Mouse (Mus musculus) T-helper 17 cell (primary cell): ENCODE data around the gene Atp5j2.

Source experiments
- in situ Hi-C, 2 experiments: fragments of 300-600 bp; cut with MboI, MseI; formaldehyde crosslinking; loops; 1 replicate in 1 of 2; 2 replicates in 1 of 2; pipeline ENCODE4 v1.15.1; 2025; ENCODE audit warnings: high pct_unique_total_duplicates in 2 of 2

The Atp5j2 gene

DNA sequence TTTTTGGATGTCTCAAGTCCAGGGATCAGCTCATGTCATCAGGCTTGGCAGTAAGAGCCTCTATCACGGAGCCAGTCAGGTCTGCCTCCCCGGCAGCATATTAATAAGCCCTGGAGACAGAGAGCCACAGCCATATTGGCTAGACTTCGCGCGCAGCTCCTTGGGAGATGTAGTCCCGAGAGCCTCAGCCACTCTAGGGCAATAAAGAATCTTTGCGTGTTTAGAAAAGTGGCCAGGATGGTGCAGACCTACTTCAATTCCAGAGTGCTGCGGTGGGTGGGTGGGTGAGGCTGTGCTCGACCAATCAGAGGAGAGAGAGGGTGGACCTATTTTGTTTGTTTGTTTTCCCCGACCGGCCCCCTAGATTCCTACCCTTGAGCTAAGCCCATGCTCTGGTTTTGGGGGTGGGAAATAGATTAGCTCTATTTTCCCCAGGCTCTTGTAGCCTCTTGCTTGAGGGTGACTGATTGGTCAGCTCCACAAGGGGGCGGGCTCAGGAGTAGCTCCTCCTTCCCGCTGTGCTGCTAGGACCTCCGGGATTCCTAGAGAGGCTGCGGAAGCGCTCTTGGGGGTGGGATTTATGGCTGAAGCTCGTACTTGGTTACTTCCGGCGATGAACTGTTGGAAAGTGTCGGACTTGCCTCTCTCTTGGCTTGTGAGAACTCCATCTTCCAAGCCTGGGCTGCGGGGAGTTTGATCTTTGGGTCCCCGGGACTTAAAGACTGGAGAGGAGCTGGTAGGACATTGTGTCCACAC lies 12.3 kb upstream of the Atp5j2 start, which contains the start of gene Zkscan5:
Gene Zkscan5, plus strand, starts transcription at position 627 of the 756 bp plus-strand sequence.
- in situ Hi-C loops, result loop anchor here in 1 of 2 experiments (25.0 kb wide), 1 partner anchor 1008 kb away; the partner anchor contains the start of gene Rnf6

DNA sequence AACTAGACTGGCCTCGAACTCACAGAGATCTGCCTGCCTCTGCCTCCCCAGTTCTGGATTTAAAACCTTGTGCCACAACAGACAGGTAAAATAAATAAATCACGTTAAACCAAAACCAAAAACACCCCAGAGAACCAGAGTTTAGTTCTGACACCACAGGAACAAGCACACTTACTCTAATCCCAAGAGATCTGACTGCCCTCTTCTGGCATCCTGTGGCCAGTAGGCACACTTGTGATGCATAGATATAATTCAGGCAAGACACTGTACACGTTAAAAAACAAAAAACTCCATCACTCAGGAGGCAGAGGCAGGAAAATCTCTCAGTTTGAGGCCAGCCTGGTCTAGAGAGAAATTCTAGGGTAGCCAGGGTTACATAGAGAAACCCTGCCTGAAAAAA lies 10.6 kb upstream of the Atp5j2 start:
- in situ Hi-C loops, result loop anchor here in 1 of 2 experiments (25.0 kb wide), 1 partner anchor 1010 kb away; the partner anchor contains the start of gene Rnf6

DNA sequence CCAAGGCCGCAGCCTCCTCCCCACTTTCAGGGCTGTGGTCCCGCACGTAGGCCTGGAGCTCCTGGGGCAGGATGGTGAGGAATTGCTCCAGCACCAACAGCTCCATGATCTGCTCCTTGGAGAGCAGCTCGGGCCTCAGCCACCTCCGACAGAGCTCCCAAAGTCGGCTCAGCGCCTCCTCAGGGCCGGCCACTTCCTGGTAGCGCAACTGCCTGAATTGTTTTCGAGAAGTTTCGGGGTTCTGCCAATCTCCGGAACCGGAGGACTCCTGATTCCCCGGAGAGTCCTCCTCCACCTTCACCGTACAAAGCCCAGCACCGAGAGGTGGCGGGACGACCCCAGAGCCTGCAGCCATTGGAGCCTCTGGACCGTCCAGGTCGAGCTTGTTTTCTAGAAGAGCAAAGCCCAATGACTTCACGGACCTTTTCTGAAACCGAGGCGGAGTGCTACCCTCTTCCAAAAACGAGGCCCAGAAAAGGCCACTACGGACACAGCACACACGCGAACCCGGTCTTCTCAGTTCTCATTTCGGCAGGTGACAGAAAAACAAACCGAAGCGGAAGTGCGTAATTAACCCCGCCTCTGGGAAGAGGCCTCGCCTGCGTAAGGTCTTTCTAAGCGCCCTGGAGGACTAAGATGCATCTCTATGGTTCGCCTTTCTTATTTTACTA lies 9.6 kb upstream of the Atp5j2 start, which contains the start of gene Zkscan14:
Gene Zkscan14, minus strand, starts transcription at position 548 of the 671 bp plus-strand sequence.
- in situ Hi-C loops, result loop anchor here in 1 of 2 experiments (25.0 kb wide), 1 partner anchor 1011 kb away; the partner anchor contains the start of gene Rnf6

DNA sequence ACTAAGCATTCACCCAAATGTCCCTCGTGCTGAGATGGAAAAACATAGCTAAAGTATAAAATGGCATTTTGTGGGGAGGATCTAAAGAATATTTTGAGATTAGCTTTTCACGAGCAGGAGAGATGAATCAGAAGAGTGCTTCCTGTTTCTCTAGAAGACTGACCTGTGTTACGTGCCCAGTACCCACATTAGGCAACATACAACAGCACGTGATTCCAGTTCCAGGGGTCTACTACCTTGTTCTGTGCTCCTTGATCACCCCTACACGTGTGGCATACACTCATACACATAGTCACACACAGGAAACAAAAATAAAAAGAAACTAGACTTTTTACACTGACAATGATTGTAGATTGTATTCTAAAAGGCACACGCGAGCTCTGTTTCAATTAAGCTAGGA lies 8.5 kb upstream of the Atp5j2 start:
- in situ Hi-C loops, result loop anchor here in 1 of 2 experiments (25.0 kb wide), 1 partner anchor 1012 kb away; the partner anchor contains the start of gene Rnf6

DNA sequence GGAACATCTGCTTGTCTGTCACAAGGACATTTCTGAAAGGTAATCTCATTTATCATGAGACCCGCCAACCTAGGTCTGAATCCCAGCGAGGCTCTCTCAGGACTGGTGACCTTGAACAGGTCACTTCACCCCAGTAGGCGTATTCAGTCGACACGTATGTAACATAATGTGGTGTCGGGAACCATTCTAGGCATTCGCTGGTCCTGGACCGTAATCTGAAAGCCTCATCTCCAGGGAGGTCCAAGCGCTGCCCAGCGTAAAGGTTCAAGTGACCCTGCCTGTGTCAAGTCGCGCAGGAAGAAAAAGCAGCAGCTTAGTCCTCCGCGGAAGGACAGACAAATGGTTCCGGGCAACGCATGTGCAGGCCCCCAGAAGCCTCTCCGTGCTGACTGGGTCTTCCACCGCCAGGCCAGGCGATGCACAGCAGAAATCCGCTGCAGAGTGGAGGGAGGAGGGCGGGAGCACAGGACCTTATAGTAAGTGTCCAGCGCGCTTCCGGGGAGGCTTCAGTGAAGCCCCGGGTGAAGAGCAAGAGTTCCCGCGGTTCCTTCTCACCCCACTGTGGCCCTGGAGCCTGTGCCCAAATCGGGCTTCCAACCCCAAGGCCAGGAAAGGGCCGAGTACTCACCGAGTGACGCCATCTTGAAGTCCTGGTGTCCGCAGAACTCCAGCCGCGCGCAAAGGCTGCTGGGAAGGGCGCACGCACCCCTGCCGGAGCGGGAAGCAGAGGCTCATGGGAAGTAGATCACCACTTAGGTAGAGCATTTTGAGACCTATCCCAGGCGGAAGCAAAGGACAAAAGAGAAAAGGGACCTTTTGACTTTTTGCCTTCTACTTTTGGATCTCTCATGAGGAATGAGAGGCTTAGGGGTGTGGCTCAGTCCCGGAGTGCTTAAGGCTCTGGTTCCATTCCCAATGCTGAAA lies 725 bp downstream of the Atp5j2 start:
- in situ Hi-C loops, result no loop called here

DNA sequence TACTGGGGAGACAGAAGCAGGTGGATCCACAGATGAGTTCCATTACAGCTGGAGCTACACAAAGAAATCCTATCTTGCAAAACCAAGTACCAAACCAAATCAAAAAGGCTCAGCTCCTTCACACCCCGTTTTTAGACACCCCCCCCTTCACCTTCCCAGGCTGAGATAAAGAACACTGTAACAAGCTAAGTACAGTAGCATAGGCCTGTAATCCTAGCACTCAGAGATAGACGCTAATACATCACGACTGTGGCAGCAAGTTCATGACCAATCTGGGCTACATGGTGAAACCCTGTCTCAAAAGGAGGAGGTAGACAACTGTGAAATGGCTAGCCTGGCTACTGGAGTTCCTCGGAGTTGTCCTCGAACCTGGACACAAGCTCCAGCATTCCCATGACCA lies 1.5 kb downstream of the Atp5j2 start:
- in situ Hi-C loops, result no loop called here

DNA sequence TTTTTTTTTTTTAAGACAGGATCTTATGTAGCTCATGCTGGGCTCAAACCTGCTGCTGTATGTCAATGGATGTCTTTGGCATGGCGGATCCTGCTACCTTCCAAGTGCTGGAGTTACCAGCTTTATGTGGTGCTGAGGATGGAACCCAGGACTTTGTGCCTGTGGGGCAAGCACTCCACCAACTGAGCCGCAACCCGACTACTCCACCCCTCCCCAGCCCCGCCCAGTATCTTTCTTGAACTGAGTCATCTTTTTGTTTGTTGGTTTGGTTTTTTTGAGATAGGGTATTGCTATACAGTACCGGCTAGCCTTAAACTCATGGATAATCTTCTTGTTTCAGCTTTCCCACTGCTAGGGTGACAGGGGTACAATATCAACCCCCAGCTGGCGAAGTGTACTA lies 2.4 kb downstream of the Atp5j2 start:
- in situ Hi-C loops, result loop anchor here in 1 of 2 experiments (10.0 kb wide), 1 partner anchor 1525 kb away; no protein-coding TSS in a partner anchor

DNA sequence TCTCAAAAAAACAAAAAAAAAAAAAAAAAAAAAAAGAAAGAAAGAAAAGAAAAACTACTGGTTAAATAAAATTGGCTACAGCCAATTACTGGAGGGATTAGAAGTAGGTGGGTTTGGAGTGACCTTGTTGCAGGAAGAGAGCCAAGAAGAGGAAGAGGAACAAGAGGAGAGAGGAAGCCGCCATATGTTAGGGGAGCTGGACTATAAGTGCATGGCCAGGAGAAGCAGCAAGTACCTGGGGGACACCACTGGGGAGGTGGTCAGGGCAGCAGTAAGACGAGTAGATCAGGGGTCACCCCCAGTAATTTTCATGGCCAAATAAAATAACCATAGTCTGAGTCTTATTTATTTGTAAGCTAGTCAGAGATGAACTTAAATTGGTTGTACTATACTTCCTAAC lies 6.6 kb downstream of the Atp5j2 start:
- in situ Hi-C loops, result loop anchor here in 1 of 2 experiments (10.0 kb wide), 1 partner anchor 1520 kb away; no protein-coding TSS in a partner anchor

DNA sequence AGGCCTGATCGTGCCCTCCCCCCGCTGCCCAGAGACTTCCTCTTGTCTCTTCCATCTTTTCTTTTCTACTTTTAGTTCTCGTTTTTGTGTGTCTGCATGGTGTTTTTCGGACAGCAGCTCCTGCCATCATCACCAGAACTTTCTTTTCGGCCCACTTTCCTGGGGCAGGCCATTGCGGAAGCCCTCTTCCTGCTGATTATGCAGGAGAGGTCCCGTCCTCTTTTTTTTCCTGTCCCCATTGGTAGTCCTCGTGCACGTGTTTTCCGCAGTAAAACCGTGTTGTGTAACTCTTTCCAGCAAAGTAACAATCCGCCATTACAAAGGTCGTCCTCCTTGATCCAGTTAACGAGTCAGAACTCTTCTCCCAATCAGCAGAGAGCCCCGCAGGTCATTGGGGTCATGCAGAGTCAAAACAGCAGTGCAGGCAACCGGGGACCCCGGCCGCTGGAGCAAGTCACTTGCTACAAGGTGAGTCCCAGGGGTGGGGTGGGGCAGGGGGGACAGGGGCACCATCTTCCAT lies 13.3 kb downstream of the Atp5j2 start:
- in situ Hi-C loops, result no loop called here

DNA sequence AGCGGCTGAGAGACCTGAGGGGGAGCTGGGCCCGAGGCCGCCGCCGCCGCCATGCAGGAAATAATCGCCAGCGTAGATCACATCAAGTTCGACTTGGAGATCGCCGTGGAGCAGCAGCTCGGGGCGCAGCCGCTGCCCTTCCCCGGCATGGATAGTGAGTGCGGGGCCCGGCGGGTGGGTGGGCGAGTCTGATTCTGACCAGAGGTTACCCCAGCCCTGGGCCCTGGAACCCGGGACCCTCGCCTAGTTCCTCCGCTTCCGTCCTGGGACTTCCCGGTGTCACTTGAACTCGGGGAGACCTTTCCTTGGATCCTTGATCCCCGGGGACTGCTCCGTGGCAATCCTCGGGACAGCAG lies 24.6 kb downstream of the Atp5j2 start:
- in situ Hi-C loops, result loop anchor here in 1 of 2 experiments (10.0 kb wide), 1 partner anchor 622 kb away; the partner anchor contains the start of gene Nptx2

DNA sequence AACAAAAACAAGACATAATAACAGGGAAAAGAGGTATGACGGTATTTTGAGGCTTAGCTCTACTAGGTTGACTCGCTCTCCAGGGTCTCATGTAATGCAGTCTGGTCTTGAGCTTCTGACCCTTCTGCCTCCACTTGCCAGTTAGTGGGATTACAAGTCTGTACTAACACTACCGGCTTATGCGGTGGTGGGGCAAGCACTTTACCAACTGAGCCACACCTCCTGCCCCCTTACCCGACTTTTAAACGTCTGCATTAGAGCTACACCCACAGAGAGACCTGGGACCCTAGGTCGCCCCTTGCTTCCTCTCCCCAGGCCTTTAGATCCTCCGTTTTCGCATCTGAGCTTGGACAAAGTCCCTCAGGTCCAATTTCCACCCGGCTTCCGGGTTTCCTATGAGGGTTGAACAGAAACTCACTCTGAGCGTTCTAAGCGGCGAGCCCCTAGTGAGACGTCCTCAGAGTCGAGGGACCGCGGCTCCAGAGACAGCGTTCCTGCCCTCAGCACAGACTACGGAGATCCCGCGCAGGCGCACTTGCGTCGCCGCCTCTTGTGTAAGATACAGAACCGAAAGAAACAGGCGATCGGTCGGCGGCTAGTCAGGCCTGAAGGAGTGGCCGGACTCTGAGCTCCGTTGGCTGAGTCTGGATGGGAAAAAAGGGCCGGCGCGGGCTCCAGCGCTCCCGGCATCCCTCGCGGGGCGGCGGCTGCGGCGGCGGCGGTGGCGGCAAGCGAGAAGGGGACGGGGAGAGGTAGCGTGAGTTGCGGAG lies 25.1 kb downstream of the Atp5j2 start, which contains the start of the genes Ptcd1 and Cpsf4:
Gene Ptcd1, minus strand, starts transcription at position 573 of the 770 bp plus-strand sequence.
Gene Cpsf4, plus strand, starts transcription at position 678 of the 770 bp plus-strand sequence.
- in situ Hi-C loops, result loop anchor here in 1 of 2 experiments (10.0 kb wide), 1 partner anchor 622 kb away; the partner anchor contains the start of gene Nptx2

DNA sequence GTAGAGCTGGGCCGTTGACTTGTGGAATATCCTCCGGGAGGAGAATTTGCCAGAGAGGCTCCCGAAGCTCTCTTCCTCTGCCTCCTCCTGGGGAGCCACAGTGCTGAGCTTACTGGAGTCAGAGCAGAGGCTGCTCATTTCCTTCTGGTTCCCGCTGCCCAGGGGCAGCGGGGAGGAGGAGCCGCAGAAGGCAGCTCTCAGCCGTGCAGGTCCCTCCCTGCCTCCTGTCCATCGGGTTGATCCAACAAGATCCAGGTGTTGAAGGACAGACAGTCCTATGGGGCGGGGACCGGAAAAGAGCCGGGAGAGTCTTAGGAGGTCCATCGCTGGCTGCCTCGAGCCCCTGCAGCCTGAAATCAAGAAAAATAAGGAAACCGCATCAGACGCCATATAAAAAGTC lies 26.7 kb downstream of the Atp5j2 start:
- in situ Hi-C loops, result loop anchor here in 1 of 2 experiments (10.0 kb wide), 1 partner anchor 620 kb away; the partner anchor contains the start of gene Nptx2

DNA sequence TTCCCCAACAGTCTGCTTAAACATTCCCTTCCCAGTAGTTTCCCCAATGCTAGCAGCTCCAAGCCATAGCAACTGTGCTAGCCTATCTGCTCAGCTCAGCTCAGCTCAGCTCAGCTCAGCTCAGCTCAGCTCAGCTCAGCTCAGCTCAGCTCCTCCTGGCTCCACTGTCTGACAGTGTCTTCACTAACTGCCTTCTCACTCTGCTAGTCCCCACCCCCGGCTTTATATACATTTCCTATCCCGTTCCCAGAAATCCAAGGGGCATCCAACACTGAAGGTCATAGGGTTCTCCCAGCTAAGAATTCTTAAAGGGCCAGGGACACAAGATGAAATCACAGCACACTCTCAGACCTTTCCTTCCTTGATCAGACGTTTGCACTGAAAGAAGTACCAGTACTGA lies 27.2 kb downstream of the Atp5j2 start:
- in situ Hi-C loops, result loop anchor here in 1 of 2 experiments (10.0 kb wide), 1 partner anchor 620 kb away; the partner anchor contains the start of gene Nptx2

DNA sequence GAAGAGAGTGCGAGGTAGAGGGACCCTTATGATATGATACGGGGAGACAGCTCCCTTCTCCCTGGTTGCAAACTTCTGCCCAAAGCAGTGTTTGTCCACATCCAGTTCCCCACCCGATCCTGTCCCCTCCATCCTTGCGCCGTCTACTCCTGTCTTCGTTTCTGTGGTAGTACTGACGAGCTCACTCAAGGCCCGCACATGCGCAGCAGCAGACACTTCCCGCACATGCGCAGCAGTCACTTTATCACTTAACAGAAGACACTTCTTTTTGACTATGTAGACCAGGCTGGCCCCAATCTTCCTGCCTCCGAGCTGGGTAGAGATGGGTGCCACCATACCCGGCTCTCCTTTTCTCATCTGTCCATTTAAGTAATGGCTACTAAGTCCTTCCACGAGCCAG lies 30.5 kb downstream of the Atp5j2 start:
- in situ Hi-C loops, result loop anchor here in 1 of 2 experiments (10.0 kb wide), 1 partner anchor 617 kb away; the partner anchor contains the start of gene Nptx2

DNA sequence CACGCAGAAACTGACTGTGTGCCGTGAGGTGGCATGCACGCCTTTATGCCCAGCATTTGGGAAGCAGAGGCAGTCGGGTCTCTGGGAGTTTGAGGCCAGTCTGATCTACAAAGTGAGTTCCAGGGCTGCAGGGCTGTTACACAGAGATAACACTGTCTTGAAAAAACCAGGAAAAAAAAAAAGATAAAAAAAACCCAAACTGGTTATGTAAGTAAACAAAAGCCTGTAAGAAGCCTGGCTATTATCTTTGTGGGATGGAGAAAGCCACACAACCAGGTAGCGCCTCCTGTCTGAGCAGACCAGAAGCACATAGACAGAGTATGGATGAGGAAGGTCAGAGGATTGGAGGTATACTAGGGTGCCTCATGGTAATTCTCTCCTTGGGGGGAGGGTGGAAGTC lies 39.2 kb downstream of the Atp5j2 start:
- in situ Hi-C loops, result no loop called here

DNA sequence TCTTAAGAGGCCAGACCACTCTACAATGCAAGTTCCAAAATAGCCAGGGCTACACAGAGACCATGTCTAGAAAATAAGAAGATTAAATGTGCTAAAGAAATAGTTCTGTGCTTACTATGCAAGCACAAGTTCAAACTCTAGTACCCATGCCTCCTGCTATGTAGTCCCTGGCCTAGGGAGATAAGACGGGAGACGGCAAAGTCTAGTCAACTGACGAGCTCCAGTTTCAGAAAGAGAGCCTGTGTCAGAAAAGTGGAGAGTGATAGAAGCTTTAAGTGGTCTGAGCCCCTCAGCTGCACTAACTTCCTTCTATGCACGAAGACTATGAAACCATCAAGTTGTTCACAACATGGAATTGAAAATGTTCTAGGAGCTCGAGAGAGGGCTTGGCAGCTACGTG lies 42.6 kb downstream of the Atp5j2 start:
- in situ Hi-C loops, result loop anchor here in 1 of 2 experiments (10.0 kb wide), 1 partner anchor 1424 kb away; no protein-coding TSS in a partner anchor

DNA sequence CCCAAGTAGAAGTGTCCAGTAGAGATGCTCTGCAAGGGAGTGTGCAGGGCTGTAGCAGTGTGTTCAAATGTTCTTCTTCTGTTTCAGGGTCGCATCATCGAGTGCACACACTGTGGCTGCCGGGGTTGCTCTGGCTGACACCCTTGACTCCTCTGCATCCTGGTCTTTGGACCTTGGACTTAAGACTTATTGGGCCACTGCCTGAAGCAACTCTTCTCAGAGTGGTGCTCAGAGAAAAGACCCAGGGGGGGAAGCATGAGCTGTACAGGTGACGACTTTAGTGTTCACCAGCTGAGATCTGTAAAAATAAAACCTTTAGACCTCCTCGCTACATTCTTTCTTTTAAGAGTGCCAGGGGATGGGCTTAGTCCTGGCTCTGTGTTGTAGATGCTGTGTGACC lies 44.1 kb downstream of the Atp5j2 start:
- in situ Hi-C loops, result loop anchor here in 1 of 2 experiments (10.0 kb wide), 1 partner anchor 1423 kb away; no protein-coding TSS in a partner anchor

DNA sequence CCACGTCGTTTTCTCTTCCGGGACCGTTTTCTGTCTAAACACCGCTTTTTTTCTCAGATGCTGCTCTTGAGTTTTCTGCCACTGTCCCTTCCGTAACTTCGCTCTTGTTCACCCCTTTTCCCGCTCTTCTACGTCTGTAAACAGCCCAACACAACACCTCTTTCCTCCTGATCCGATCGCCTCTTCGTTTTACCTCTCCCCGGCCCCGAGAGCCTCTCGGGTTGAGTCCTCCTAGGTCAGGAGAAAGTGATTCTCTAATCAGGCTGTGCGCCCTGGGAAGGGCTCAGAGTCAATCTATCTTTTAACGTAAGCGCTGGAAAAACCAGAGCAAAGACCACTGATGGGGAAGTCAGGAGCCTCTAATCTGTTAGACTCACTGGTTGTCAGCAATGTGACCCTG lies 51.3 kb downstream of the Atp5j2 start:
- in situ Hi-C loops, result loop anchor here in 1 of 2 experiments (10.0 kb wide), 1 partner anchor 1416 kb away; no protein-coding TSS in a partner anchor
